Mouse (Mus musculus) cerebellum, adult 2 months (tissue): ENCODE results near the gene Itfg1.

ENCODE experiments used
- CTCF ChIP-seq: fragments of 200-500 bp; IDR thresholded peaks from 2 replicates; pipeline ENCODE4 v1.5.1; 2011; ENCODE audit warnings: low read depth, mild to moderate bottlenecking, control low read depth, low read length, moderate library complexity, borderline replicate concordance; ENCODE audit not compliant: insufficient read depth
- POLR2A ChIP-seq: fragments of 200-500 bp; IDR thresholded peaks from 2 replicates; pipeline ENCODE4 v1.6.1; 2011; ENCODE audit warnings: low read length, control low read depth, borderline replicate concordance; ENCODE audit not compliant: insufficient read depth

- peak; percentile 95 for TF ChIP-seq CTCF
- peak; percentile 9; the same call in 1 of the 2 replicates for TF ChIP-seq POLR2A
These were observed 141.7 kb downstream of the Itfg1 start for GRCm38 (mm10) chr8:85699051-85699450.
